Mouse (Mus musculus) heart, embryonic 16.5 days (tissue): ENCODE data around the gene Mdc1. TPM values are rescaled to one million over a fixed set of nuclear protein-coding genes. Genes with fewer than 3 reads are reported as not detected.

Source experiments
- ATAC-seq: fragments of 200-750 bp; cut with Nextera tagmentation; replicated peaks from 2 replicates; pipeline ENCODE4 v1.8.0; 2017; ENCODE audit warnings: moderate number of reproducible peaks; ENCODE audit not compliant: insufficient read depth, low FRiP score; ENCODE audit errors: extremely low read depth
- H3K27ac ChIP-seq: fragments of 300-500 bp; sonication (generic); 2 replicates; pipeline ENCODE4 v1.5.1; 2014; ENCODE audit warnings: mild to moderate bottlenecking, low read length, control low read depth, moderate library complexity
- H3K27me3 ChIP-seq: fragments of 300-500 bp; sonication (generic); 2 replicates; pipeline ENCODE4 v1.6.1; 2014; ENCODE audit warnings: low read length, mixed read lengths; ENCODE audit not compliant: control insufficient read depth, insufficient read depth
- H3K36me3 ChIP-seq: fragments of 300-500 bp; sonication (generic); 2 replicates; pipeline ENCODE4 v1.6.1; 2014; ENCODE audit not compliant: control insufficient read depth, insufficient read depth
- H3K4me1 ChIP-seq: fragments of 300-500 bp; sonication (generic); 2 replicates; pipeline ENCODE4 v1.6.1; 2014; ENCODE audit warnings: low read length, mixed read lengths; ENCODE audit not compliant: control insufficient read depth, insufficient read depth
- H3K4me2 ChIP-seq: fragments of 300-500 bp; sonication (generic); 2 replicates; pipeline ENCODE4 v1.6.1; 2014; ENCODE audit warnings: low read depth, mild to moderate bottlenecking, control low read depth, low read length
- H3K4me3 ChIP-seq: fragments of 300-500 bp; sonication (generic); 2 replicates; pipeline ENCODE4 v1.5.1; 2014; ENCODE audit warnings: mild to moderate bottlenecking, control low read depth, low read length
- H3K9ac ChIP-seq: fragments of 300-500 bp; sonication (generic); 2 replicates; pipeline ENCODE4 v1.6.1; 2014; ENCODE audit warnings: low read length, control low read depth
- H3K9me3 ChIP-seq: fragments of 300-500 bp; sonication (generic); replicated peaks from 2 replicates; pipeline ENCODE4 v1.6.1; 2016; ENCODE audit warnings: low read length; ENCODE audit not compliant: control insufficient read depth
- WGBS: fragments of 180-500 bp; shearing (Covaris S2); extraction: QIAGEN DNeasy Blood & Tissue Kit; methylation state at CpG from one replicate; pipeline ENCODE4 v1.1.7; 2014; 5-methylcytosine and 5-hydroxymethylcytosine counted together
- polyA plus RNA-seq: library from polyadenylated mRNA; unstranded; fragments of >200 nt; fragmentation: Nextera tagmentation; extraction: Ambion mirVana; gene quantifications from 2 replicates; pipeline ENCODE4 v1.2.1, GENCODE M21; 2015

The Mdc1 gene
- 14.7 and 15.0 TPM in 2 replicates for polyA plus RNA-seq

GRCm38 (mm10) chr17:35841076-35841950, at the start of gene Mdc1:
Mdc1 (plus strand) TSS chr17:35841515.
- H3K4me1 ChIP-seq: peaks cover 17% of the 10 kb centered on the region
- peak within 1 kb of the TSS; percentile 90 for H3K4me2 ChIP-seq
- no peaks in the 10 kb centered on the region for H3K9me3 ChIP-seq
- H3K27ac ChIP-seq: peak within 1 kb of the TSS; percentile 94
- no peaks in the 10 kb centered on the region for H3K27me3 ChIP-seq
- peak; percentile 88 for ATAC-seq
- H3K36me3 ChIP-seq: peaks cover 12% of the 10 kb centered on the region
- peak within 1 kb of the TSS; percentile 83 for H3K9ac ChIP-seq
- peak within 1 kb of the TSS; percentile 76 for H3K4me3 ChIP-seq
- under 1% methylated on average over 59 of the region's 59 CpGs for WGBS

GRCm38 (mm10) chr17:35792837-35793236, 48.5 kb upstream of the Mdc1 start:
- H3K27me3 ChIP-seq: no peaks in the 10 kb centered on the region
- no peak overlapping the region for H3K27ac ChIP-seq
- H3K9me3 ChIP-seq: no peaks in the 10 kb centered on the region
- 73% methylated on average over 2 of the region's 2 CpGs for WGBS
- no peak overlapping the region for H3K4me2 ChIP-seq
- H3K4me1 ChIP-seq: no peaks in the 10 kb centered on the region
- no peak for ATAC-seq
- H3K9ac ChIP-seq: no peak overlapping the region
- no peaks in the 10 kb centered on the region for H3K36me3 ChIP-seq
- H3K4me3 ChIP-seq: no peak overlapping the region

GRCm38 (mm10) chr17:35795099-35795498, 46.2 kb upstream of the Mdc1 start:
- 27% methylated on average over 2 of the region's 2 CpGs for WGBS
- no peaks in the 10 kb centered on the region for H3K36me3 ChIP-seq

GRCm38 (mm10) chr17:35795656-35796055, 45.7 kb upstream of the Mdc1 start:
- no peak overlapping the region for H3K4me2 ChIP-seq
- no peaks in the 10 kb centered on the region for H3K9me3 ChIP-seq
- H3K27ac ChIP-seq: no peak overlapping the region
- H3K27me3 ChIP-seq: no peaks in the 10 kb centered on the region
- ATAC-seq: no peak
- WGBS: 75% methylated on average over 6 of the region's 6 CpGs
- H3K9ac ChIP-seq: no peak overlapping the region
- H3K4me1 ChIP-seq: no peaks in the 10 kb centered on the region
- H3K4me3 ChIP-seq: no peak overlapping the region
- H3K36me3 ChIP-seq: no peaks in the 10 kb centered on the region

More at GRCm38 (mm10) chr17:35795099-35795498, 46.2 kb upstream of the Mdc1 start:
- H3K4me2 ChIP-seq: no peak overlapping the region
- H3K9me3 ChIP-seq: no peaks in the 10 kb centered on the region
- H3K4me1 ChIP-seq: no peaks in the 10 kb centered on the region
- no peaks in the 10 kb centered on the region for H3K27me3 ChIP-seq
- H3K9ac ChIP-seq: no peak overlapping the region
- H3K4me3 ChIP-seq: no peak overlapping the region
- ATAC-seq: no peak
- H3K27ac ChIP-seq: no peak overlapping the region

- ATAC-seq: no peak
Measured at GRCm38 (mm10) chr17:35796835-35797234, 44.5 kb upstream of the Mdc1 start.

GRCm38 (mm10) chr17:35800905-35801304, 40.4 kb upstream of the Mdc1 start:
- H3K27ac ChIP-seq: no peak overlapping the region
- no peaks in the 10 kb centered on the region for H3K9me3 ChIP-seq
- no peaks in the 10 kb centered on the region for H3K36me3 ChIP-seq
- no peaks in the 10 kb centered on the region for H3K27me3 ChIP-seq
- no peak overlapping the region for H3K4me3 ChIP-seq
- no peak for ATAC-seq
- H3K9ac ChIP-seq: no peak overlapping the region
- H3K4me1 ChIP-seq: peaks cover 13% of the 10 kb centered on the region; the same call in 1 of the 2 replicates
- H3K4me2 ChIP-seq: no peak overlapping the region
- WGBS: 75% methylated on average over 2 of the region's 2 CpGs

More at GRCm38 (mm10) chr17:35796835-35797234, 44.5 kb upstream of the Mdc1 start:
- H3K4me2 ChIP-seq: no peak overlapping the region
- 67% methylated on average over 5 of the region's 5 CpGs for WGBS
- H3K4me3 ChIP-seq: no peak overlapping the region
- H3K9ac ChIP-seq: no peak overlapping the region
- no peak overlapping the region for H3K27ac ChIP-seq
- H3K9me3 ChIP-seq: no peaks in the 10 kb centered on the region
- H3K27me3 ChIP-seq: no peaks in the 10 kb centered on the region
- no peaks in the 10 kb centered on the region for H3K4me1 ChIP-seq
- no peaks in the 10 kb centered on the region for H3K36me3 ChIP-seq

GRCm38 (mm10) chr17:35803020-35803419, 38.3 kb upstream of the Mdc1 start:
- WGBS: 47% methylated on average over 6 of the region's 6 CpGs
- Histone ChIP-seq H3K27me3 (no peaks in the 10 kb centered on the region), H3K9ac (no peak overlapping the region), H3K4me1 (peaks cover 13% of the 10 kb centered on the region; the same call in 1 of the 2 replicates), H3K9me3 (no peaks in the 10 kb centered on the region), H3K27ac (peak overlapping the region; percentile 37; the same call in 1 of the 2 replicates), H3K4me3 (no peak overlapping the region), H3K36me3 (no peaks in the 10 kb centered on the region), H3K4me2 (no peak overlapping the region)
- ATAC-seq: no peak; the same call in 1 of the 2 replicates

- Histone ChIP-seq H3K4me2 (no peak overlapping the region), H3K9me3 (no peaks in the 10 kb centered on the region), H3K27me3 (no peaks in the 10 kb centered on the region), H3K27ac (peak overlapping the region; percentile 78), H3K9ac (no peak overlapping the region), H3K4me3 (no peak overlapping the region), H3K4me1 (peaks cover 15% of the 10 kb centered on the region; the same call in 1 of the 2 replicates), H3K36me3 (no peaks in the 10 kb centered on the region)
- 43% methylated on average over 4 of the region's 4 CpGs for WGBS
- no peak for ATAC-seq
Measured at GRCm38 (mm10) chr17:35803858-35804399, 37.4 kb upstream of the Mdc1 start.

- Histone ChIP-seq H3K4me3 (no peak overlapping the region), H3K27me3 (no peaks in the 10 kb centered on the region), H3K27ac (peak overlapping the region; percentile 9; the same call in 1 of the 2 replicates), H3K9me3 (no peaks in the 10 kb centered on the region), H3K9ac (no peak overlapping the region), H3K4me2 (no peak overlapping the region), H3K4me1 (peaks cover 35% of the 10 kb centered on the region), H3K36me3 (no peaks in the 10 kb centered on the region)
- 52% methylated on average over 9 of the region's 9 CpGs for WGBS
- no peak for ATAC-seq
Measured at GRCm38 (mm10) chr17:35808073-35808472, 33.2 kb upstream of the Mdc1 start.
